Mouse (Mus musculus): ENCODE results near the gene Brd4. TPM values are rescaled to one million over a fixed set of nuclear protein-coding genes. Genes with fewer than 3 reads are reported as not detected.

Gene Brd4
- polyA plus RNA-seq, 1 experiment, result 107 TPM

GRCm38 (mm10) chr17:32320597-32321389 is 36.3 kb upstream of the Brd4 start, which contains the start of gene Akap8:
TSS of gene Akap8 (minus strand) at chr17:32321238.
- Histone ChIP-seq H3K4me3 (ENCODE audit: control insufficient read depth, insufficient read depth, low read length) (peak within 1 kb of the TSS; percentile 78), H3K4me1 (replicated peaks; ENCODE audit: control insufficient read depth, insufficient read depth, low read length) (peaks cover 3% of the 10 kb centered on the region), H3K36me3 (ENCODE audit: control insufficient read depth, insufficient read depth, low read length) (peaks cover 15% of the 10 kb centered on the region), H3K27me3 (ENCODE audit: control insufficient read depth, insufficient read depth, low read length) (no peaks in the 10 kb centered on the region), H3K27ac (ENCODE audit: control insufficient read depth, insufficient read depth, low read length) (peak within 1 kb of the TSS; percentile 62)
- peak; percentile 96 for DNase-seq
- WGBS, result under 1% methylated on average over 83 of the region's 83 CpGs
- peak; percentile 79 for TF ChIP-seq POLR2A (IDR thresholded peaks at IDR 0.05; ENCODE audit: control insufficient read depth, extremely low read depth, insufficient read depth, low read length, poor library complexity)
- no peak for TF ChIP-seq CTCF (IDR thresholded peaks at IDR 0.05; ENCODE audit: borderline replicate concordance, control insufficient read depth, extremely low read depth, insufficient read depth, low read length, poor library complexity)

GRCm38 (mm10) chr17:32319950-32320349 is 35.4 kb upstream of the Brd4 start:
- no peak for DNase-seq
- no peaks in the 10 kb centered on the region for H3K27me3 ChIP-seq (ENCODE audit: control insufficient read depth, insufficient read depth, low read length)
- H3K36me3 ChIP-seq (ENCODE audit: control insufficient read depth, insufficient read depth, low read length), result peaks cover 23% of the 10 kb centered on the region
- no peak overlapping the region for H3K27ac ChIP-seq (ENCODE audit: control insufficient read depth, insufficient read depth, low read length)
- peaks cover 3% of the 10 kb centered on the region for H3K4me1 ChIP-seq (replicated peaks; ENCODE audit: control insufficient read depth, insufficient read depth, low read length)
- TF ChIP-seq POLR2A (IDR thresholded peaks at IDR 0.05; ENCODE audit: control insufficient read depth, extremely low read depth, insufficient read depth, low read length, poor library complexity) (no peak), CTCF (IDR thresholded peaks at IDR 0.05; ENCODE audit: borderline replicate concordance, control insufficient read depth, extremely low read depth, insufficient read depth, low read length, poor library complexity) (no peak)
- peak overlapping the region; percentile 78 for H3K4me3 ChIP-seq (ENCODE audit: control insufficient read depth, insufficient read depth, low read length)
- WGBS, result 0% methylated on average over 7 of the region's 7 CpGs

GRCm38 (mm10) chr17:32317708-32318107 is 33.2 kb upstream of the Brd4 start:
- Histone ChIP-seq H3K4me3 (ENCODE audit: control insufficient read depth, insufficient read depth, low read length) (no peak overlapping the region), H3K36me3 (ENCODE audit: control insufficient read depth, insufficient read depth, low read length) (peaks cover 46% of the 10 kb centered on the region), H3K27me3 (ENCODE audit: control insufficient read depth, insufficient read depth, low read length) (no peaks in the 10 kb centered on the region), H3K4me1 (replicated peaks; ENCODE audit: control insufficient read depth, insufficient read depth, low read length) (peaks cover 3% of the 10 kb centered on the region), H3K27ac (ENCODE audit: control insufficient read depth, insufficient read depth, low read length) (no peak overlapping the region)
- DNase-seq, result no peak
- 84% methylated on average over 3 of the region's 3 CpGs for WGBS
- no peak for TF ChIP-seq POLR2A (IDR thresholded peaks at IDR 0.05; ENCODE audit: control insufficient read depth, extremely low read depth, insufficient read depth, low read length, poor library complexity)

- WGBS, result 97% methylated on average over 8 of the region's 8 CpGs
- peaks cover 3% of the 10 kb centered on the region for H3K4me1 ChIP-seq (replicated peaks; ENCODE audit: control insufficient read depth, insufficient read depth, low read length)
- no peaks in the 10 kb centered on the region for H3K27me3 ChIP-seq (ENCODE audit: control insufficient read depth, insufficient read depth, low read length)
- DNase-seq, result no peak
- no peak overlapping the region for H3K27ac ChIP-seq (ENCODE audit: control insufficient read depth, insufficient read depth, low read length)
- peaks cover 52% of the 10 kb centered on the region for H3K36me3 ChIP-seq (ENCODE audit: control insufficient read depth, insufficient read depth, low read length)
- TF ChIP-seq CTCF (IDR thresholded peaks at IDR 0.05; ENCODE audit: borderline replicate concordance, control insufficient read depth, extremely low read depth, insufficient read depth, low read length, poor library complexity) (no peak), POLR2A (IDR thresholded peaks at IDR 0.05; ENCODE audit: control insufficient read depth, extremely low read depth, insufficient read depth, low read length, poor library complexity) (no peak)
- no peak overlapping the region for H3K4me3 ChIP-seq (ENCODE audit: control insufficient read depth, insufficient read depth, low read length)
Observed at GRCm38 (mm10) chr17:32317032-32317431, 32.5 kb upstream of the Brd4 start.

- H3K27ac ChIP-seq (ENCODE audit: control insufficient read depth, insufficient read depth, low read length), result no peak overlapping the region
- DNase-seq, result no peak
- TF ChIP-seq POLR2A (IDR thresholded peaks at IDR 0.05; ENCODE audit: control insufficient read depth, extremely low read depth, insufficient read depth, low read length, poor library complexity), result no peak
- no peak for TF ChIP-seq CTCF (IDR thresholded peaks at IDR 0.05; ENCODE audit: borderline replicate concordance, control insufficient read depth, extremely low read depth, insufficient read depth, low read length, poor library complexity)
- no peak overlapping the region for H3K4me3 ChIP-seq (ENCODE audit: control insufficient read depth, insufficient read depth, low read length)
- peaks cover 67% of the 10 kb centered on the region for H3K36me3 ChIP-seq (ENCODE audit: control insufficient read depth, insufficient read depth, low read length)
- H3K4me1 ChIP-seq (replicated peaks; ENCODE audit: control insufficient read depth, insufficient read depth, low read length), result no peaks in the 10 kb centered on the region; the same call in 1 of the 2 replicates
- 99% methylated on average over 5 of the region's 5 CpGs for WGBS
- H3K27me3 ChIP-seq (ENCODE audit: control insufficient read depth, insufficient read depth, low read length), result no peaks in the 10 kb centered on the region
Observed at GRCm38 (mm10) chr17:32315560-32315959, 31.0 kb upstream of the Brd4 start.

GRCm38 (mm10) chr17:32313892-32314291 is 29.4 kb upstream of the Brd4 start:
- 89% methylated on average over 5 of the region's 5 CpGs for WGBS

More at GRCm38 (mm10) chr17:32313892-32314291, 29.4 kb upstream of the Brd4 start:
- Histone ChIP-seq H3K4me1 (replicated peaks; ENCODE audit: control insufficient read depth, insufficient read depth, low read length) (no peaks in the 10 kb centered on the region), H3K27me3 (ENCODE audit: control insufficient read depth, insufficient read depth, low read length) (no peaks in the 10 kb centered on the region), H3K4me3 (ENCODE audit: control insufficient read depth, insufficient read depth, low read length) (no peak overlapping the region), H3K36me3 (ENCODE audit: control insufficient read depth, insufficient read depth, low read length) (peaks cover 84% of the 10 kb centered on the region), H3K27ac (ENCODE audit: control insufficient read depth, insufficient read depth, low read length) (no peak overlapping the region)
- DNase-seq, result no peak
- no peak for TF ChIP-seq POLR2A (IDR thresholded peaks at IDR 0.05; ENCODE audit: control insufficient read depth, extremely low read depth, insufficient read depth, low read length, poor library complexity)
- no peak for TF ChIP-seq CTCF (IDR thresholded peaks at IDR 0.05; ENCODE audit: borderline replicate concordance, control insufficient read depth, extremely low read depth, insufficient read depth, low read length, poor library complexity)
